Mouse (Mus musculus) CD4-positive, CD25-positive, alpha-beta regulatory T cell, adult 4 months (primary cell): ENCODE data around the gene Slc16a9. TPM values are rescaled to one million over a fixed set of nuclear protein-coding genes. Genes with fewer than 3 reads are reported as not detected.

Experiments
- ATAC-seq: one replicate; pipeline ENCODE4 v1.8.0; 2017
- polyA plus RNA-seq, 2 experiments: library from polyadenylated mRNA; unstranded; fragments of 100-300 nt; shearing (Covaris generic); gene quantifications; one replicate each; pipeline ENCODE4 v1.2.1; 2017

Gene Slc16a9
- polyA plus RNA-seq, 2 experiments from 2014 or later: not detected

DNA sequence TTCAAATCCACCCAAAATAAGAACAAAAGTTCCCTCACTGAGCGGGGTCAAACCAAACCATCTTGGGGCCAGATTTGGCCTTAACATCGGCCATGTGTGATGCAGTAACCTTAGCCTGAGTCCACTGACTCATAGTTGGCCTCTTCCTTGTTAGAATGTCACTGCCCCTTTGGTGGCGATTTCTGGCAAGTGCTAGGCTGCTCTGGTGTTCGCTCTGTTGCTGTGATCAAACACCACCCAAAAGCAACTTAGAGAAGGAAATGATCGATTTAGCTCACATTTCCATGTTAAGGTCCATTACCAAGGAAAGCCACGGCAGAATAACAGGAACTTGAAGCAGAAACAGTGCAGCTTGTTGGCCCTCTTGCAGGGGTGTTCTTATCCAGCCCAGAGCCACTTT lies 5.9 kb downstream of the Slc16a9 start:
- no peak for ATAC-seq

DNA sequence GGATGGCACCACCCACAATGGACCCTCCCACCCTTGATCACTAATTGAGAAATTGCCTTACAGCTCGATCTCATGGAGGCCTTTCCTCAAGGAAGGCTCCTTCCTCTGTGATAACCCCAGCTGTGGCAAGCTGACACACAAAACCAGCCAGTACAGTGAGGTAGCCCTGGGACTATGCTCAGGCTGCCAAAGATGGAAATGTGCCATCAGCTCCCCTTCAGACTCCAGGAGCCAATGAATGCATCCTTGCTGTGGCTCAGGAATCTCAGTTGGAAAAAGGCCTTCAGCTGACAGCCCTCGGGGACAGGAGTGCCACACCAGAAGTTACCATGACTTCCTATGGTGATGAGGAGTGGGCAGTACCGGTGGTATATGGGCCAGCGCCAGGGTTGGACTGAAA lies 9.8 kb downstream of the Slc16a9 start:
- no peak for ATAC-seq

DNA sequence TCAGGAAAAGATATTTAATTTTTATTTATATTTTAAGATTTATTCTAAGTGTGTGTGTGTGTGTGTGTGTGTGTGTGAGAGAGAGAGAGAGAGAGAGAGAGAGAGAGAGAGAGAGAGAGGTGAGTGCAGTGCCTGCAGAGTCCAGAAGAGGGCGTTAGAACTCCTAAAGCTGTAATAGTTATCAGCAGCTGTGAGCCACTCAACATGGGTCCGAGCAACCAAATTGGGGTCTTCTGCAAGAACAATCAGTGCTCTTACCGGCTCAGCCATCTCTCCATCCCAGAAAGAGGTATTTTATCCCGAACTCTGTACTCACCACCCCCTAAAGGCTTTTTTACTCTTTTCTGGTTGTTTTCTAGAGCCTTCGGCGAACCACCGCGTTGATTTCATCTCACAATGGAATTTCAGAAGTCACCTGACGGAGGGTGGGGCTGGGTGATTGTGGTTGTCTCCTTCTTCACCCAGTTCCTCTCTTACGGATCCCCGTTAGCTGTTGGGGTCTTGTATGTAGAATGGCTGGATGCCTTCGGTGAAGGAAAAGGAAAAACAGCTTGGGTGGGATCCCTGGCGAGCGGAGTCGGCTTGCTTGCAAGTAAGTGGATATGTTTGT lies 10.8 kb downstream of the Slc16a9 start:
- no peak for ATAC-seq

DNA sequence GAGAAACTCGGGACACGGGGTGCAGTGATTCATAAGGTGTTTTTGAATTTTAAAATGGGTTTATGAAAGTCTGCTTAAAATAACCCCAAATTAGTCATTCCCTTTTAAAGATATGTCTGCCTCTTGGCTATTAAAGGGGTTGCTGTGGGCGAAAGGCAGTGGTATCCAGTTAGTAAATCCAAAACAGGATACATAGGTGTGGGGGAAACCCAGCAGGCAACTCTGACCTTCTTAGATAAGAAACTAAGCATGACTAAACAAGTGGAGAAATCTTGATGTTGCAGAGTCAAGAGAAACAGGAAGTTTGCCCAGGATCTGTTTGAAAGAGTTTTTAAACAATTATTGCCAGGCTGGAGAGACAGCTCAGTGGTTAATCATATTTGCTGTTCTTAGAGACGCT lies 12.1 kb downstream of the Slc16a9 start:
- no peak for ATAC-seq

DNA sequence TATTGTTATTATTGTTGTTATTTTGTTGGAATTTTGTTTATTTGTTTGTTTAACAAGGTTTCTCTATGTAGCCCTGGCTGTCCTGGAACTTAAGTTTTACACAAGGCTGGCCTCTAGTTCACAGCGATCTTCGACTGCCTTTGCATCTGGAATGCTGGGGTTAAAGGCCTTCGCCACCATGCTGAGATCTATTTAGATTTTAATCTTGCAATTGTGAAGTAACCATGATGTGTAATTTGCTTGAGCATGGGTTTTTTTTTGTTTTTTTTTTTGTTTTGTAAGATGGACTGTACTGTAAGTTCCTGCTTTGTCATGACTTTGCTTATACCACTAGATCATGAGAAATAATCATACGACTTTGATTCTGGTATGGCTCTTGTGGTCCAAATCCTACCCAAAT lies 16.0 kb downstream of the Slc16a9 start:
- no peak for ATAC-seq

DNA sequence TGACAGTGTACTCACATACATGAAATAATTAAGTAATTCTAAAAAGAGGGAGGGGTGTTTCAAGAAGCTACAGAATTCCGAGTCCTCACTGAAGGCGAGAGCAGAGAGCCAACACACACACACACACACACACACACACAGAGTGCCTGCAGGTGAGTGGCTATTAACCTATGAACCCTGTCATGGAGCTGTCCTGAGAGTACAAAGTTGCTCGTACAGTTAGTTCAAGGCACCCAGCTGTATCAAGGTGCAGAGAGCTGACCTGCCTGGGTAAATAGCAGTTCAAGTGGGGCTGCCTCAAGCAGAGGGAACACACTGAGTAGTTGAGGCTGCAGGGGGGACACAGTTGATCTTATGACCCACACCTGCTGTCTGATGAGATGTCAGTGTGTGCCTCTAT lies 17.2 kb downstream of the Slc16a9 start:
- no peak for ATAC-seq

DNA sequence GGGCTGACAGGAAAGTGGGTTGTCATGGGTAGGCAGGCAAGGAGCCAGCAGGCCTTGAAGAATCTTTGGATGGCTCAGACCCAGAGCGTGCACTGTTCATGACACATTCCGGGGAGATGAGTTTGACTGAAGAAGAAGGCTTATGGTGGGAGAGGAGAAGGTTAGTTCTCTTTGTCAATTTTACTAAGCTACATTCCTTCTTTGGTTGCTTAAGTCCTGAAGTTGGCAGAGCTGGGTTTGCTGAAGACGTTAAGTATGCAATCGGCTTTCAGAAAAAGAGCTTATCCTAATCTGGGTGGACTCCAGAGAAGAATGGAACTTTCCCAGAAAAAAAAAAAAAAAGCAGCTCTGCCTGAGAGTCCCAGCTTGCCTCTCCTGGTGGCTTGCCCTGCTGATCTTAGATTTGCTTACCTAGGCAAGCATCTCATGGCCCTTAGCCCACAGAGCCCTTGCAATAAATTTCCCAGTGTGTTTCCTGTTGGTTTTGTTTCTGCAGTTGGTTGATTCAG lies 18.8 kb downstream of the Slc16a9 start:
- ATAC-seq: no peak

DNA sequence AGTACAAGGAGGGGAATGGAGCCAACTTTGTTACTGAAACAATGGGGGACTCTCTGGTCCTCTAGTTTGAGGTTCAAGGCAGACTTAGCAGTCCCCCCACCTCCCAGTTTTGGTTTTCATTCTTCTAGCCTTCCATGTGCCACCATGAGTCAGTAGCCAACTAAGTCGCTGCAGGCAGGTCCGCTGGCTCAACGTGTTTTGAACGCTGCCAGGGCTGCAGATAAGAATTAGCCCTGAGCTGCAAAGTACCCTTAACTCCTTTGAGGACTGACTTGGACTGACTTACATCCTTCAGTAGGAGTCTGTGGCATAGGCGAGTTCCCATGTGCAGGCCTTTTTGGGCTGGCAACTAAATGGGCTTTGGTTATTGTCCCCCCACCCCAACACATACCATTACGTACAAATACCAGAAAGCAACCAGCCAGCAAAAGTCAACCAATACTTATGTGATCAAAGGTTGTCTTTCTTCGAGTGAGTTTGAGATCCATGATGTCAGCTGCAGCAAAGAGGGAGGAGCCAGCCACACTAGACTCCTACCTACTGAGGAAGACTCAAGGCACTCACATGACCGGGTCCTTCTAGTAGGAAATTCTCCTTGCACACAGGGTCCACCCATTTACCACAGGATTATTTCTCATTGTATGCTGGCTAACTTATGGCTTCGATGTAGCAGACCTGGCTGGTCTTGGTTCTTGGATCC lies 19.6 kb downstream of the Slc16a9 start:
- ATAC-seq: no peak

DNA sequence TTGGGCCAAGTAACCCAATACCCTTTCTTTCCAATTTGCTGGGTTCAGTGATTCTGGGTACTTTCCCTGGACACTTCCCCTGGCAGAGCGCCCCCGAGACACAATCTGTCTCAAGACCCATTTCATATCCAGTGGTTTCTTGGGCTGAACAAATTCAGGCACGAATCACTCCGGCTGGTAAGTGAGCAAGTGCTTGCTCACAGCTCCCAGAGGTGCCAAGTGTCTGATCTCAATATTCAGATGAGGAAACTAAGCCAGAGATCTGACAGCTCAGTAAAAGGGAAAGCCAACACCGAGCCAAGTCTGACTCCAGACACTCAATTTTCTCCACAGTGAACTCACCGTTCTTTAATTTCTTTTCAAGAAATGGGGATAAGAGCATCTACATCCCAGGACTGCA lies 21.6 kb downstream of the Slc16a9 start:
- no peak for ATAC-seq

DNA sequence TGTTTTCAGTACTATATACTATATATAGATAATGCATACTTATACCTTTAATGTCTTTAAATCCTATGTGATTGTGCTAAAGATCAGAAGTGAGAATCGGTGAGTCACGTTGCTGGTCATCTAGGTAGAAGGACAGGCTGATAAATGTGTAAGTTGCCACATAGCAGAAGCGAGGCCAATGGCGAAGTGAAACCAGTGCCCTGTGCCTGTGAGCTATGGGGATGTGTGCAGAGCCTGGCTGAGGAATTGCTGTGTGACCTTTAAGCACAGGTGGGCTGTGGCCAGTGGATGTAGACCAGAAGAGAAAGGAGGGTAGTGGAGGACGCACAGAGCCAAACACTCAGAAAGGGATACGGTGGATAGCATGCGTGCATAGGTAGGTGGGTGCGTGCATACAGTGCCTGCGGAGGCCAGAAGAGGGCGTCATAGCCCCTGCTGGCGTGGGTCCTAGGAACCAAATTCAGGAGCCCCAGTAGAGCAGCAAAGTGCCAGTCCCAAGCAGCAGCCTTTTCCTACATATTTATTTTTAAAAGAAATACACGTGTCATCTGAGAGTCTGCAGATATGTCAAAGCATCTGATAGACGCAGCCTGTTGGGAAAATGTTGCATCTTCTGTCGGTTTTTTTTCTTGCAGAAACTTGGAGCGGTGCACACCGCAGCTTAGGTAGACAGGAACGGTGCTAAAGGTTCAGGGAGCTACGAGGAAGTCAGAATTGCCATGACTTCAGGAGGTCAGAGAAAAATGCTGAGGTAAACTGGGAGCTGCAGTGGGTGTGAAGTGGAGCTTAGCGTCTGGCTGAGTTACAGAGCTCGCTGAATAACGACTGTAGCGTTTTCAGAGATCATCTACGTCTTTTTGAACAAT lies 23.9 kb downstream of the Slc16a9 start:
- ATAC-seq: no peak

DNA sequence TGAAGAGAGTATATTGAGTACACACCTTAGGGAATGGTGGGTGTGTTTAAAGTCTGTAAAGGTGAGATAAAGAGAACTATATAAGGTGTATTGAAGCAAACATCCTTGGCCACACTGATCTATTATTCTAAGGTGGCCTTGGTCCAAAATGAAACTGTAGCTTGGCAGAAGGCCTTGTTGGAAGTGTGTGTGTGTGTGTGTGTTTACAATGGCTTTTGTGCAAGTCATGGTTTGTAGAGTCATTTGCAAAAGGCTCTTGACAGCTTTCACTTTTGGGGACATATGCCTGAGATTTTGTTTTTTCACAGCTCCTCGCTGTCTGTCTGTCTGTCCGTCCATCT lies 24.5 kb downstream of the Slc16a9 start:
- ATAC-seq: no peak

DNA sequence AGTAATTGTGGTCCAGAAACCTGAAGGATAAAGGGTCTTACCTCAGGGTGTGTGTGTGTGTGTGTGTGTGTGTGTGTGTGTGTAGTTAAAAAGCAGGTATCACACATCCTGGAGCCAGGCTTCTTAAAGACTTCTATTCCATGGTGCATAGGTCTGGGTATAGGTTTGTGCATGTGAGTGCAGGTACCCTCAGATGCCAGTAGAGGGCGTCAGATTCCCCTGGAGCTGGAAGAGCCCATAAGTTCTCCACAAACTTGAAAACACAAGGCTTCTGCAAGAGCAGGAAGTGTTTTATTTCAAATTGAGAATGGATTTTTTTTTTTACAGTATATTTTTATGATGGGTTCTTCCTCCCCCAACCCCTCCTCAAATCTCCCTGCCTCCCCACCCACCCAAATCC lies 31.8 kb downstream of the Slc16a9 start:
- ATAC-seq: no peak

DNA sequence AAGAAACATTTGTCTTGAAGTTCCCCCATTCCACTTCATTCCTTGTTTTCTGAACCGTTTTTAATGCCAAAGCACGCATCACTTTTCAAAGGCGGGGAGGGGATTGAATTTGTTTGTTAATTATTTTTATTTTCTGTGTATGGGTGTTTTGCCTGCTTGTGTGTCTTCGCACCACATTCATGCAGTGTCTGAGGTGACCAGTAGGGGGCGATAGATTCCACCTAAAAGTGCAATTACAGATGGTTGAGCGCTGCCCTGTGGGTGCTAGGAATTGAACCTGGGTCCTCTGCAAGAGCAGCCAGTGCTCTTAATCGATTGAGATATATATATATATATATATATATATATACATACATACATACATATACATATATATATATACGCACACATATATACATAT lies 34.4 kb downstream of the Slc16a9 start:
- ATAC-seq: no peak

DNA sequence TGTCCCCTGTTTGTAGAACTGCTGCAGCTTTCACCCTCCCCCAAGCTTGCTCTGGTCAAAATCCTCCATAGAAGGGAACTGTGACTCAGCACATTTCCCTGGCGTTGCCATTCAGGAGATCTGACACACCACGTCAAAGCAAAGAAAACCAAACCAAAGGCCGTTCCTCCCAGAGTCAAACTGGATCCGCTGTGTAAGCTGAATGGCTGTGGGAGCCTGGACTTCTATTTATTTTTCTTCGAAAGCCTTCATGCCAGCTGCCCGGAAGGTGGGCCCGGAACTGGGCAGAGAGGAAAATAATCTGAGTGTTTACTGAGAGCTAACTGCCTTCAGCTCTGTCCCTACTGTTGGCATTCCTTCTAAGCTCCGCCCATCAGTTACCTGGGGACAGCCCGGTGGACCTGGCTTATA lies 42.9 kb downstream of the Slc16a9 start:
- no peak for ATAC-seq

DNA sequence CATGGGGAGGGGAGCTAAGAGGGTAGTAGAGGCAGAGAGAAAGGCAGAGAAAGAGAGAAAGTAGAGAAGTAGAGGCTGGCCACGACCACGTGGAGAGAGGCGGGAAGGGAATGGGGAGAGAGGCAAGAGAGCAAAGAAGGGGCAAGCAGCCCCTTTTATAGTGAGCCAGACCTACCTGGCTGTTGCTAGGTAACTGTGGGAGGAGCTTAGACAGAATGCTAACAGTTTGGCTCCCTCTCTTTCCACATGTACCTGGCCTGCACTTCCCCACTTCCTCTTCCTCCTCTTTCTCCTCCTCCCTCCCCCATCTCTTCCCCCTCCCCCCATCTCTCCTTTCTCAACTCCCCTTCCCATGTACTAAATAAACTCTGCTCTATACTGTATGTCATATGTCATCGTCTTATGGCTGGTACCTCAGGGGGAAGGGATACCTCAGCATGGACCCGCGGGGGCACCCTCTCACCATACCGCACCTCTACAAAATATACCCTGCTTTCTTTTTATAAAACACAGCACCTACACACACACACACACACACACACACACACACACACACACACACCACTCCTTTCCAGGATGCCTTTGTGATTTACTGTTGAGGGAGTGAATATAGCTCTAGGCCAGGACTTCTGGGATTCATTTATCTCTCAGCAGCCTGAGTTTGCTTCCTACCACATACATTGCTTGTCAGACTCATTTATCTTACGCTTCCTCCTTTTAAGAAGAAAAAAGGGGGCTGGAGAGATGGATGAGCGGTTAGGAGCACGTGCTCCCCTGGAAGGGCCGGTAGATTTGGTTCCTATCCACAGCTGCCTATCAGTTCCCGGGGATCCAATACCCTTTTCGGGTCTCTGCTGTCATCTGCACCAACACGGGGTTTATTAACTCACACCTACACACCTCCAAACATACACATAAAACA lies 43.8 kb downstream of the Slc16a9 start:
- ATAC-seq: no peak

DNA sequence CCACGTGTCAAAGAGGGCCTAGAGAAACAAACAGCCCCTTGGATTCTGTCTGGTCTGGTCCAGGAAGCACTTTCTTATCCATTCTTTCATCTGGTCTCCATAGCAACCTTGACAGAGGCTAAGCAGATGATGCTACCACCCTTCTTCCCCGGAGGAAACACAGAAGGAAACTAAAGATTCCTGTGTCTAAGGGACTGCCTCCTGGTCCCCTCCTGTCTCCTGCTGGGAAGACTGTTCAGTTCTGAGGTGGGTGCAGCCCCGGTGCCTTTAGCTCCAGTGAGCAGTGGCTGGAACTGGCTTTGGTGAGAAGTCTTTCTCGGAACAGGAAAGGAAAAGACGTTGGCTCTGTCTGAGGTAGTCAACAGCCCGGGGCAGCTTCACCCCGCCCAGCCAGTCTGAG lies 47.1 kb downstream of the Slc16a9 start:
- no peak for ATAC-seq

DNA sequence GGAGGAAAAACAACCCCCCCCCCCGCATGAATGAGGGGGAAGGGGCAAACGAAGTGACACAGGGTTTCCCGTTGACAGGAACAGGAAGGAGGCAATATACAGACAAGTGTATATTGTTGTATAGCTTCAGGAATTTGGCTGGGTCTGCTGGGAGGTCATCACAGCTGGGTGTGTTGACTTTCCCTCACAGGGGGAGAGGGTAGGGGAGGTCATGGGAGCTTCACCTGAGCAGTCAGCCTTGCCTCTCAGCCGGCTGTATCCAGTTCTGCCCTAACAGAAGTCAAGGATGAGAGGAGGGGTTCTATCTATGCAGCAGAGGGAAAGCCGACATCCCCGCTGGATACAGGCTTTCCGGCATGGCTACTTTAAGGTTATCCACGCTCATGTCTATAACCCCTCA lies 49.2 kb downstream of the Slc16a9 start:
- ATAC-seq: no peak

DNA sequence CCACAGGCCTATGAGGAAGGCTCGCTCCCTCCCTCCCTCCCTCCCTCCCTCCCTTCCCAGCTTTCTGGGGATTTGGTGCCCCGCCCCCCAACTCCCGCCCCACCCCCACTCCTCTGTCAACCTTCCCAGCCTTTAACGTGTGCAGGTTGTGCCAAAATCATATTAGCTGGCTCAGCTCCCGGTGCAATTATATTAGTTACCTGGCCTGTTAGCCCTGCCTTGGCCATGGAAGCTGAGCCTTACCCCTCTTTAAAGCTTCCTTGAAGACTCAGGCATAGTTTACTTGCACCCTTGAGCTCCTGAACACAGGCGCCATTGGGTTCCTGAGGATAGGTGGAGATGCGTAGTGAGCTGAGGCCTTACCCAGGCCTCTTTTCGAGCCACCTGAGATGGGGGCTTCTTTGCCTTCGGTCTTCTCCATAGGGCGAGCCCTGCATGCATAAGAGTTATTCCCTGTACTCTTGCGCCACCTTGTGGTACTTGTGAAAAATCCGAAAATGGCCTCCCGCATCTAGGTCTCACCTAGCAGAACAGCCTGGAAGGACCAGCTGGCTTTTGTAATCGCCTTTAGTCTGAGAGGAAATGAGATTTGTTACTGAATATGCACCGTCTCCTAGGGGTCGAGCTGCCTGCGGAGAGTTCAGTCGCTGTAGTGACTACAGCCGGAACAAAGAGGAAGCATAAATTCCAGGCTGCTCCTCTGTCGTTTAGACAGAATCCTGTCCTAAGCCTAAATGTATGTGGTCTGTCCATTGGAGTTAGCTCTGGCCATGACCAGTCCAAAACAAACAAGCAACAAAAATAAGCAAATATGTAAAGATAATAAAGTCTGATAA lies 51.8 kb downstream of the Slc16a9 start:
- ATAC-seq: peak; percentile 56

DNA sequence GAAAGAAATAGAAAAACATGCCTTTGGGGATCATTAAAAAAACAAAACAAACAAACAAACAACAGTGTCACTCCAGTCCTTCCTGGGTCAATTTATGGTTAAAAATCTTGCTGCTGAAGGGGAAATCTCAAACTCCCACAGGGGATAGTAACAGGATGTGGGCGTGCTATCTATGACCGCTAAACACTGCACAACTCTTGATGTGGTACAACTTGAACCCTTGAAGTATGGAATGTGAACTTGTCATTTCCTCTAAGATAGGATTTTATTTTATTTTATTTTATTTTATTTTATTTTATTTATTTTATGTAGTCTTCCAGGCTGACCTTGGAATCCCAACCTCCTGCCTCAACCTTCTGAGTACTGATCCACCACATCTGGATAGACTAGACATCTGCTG lies 54.2 kb downstream of the Slc16a9 start:
- no peak for ATAC-seq

DNA sequence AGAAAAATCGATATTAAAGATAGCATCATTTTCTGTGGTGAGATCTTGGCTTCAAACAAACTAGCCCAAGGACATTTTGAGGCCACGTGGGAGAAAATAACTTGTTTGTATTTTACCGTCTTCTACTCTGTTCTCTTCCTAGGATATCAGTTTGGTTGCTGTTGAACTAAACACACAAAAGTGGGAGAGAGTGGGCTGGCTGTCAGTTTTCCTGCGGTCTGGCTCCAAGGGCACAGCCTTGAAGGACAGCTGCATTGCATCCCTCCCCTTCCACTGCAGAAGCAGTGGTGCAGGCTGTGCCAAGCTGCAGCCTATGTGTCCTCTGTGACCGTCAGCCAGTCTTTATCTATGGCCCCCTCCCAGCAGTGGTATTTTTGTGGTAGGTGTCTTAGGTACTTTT lies 54.8 kb downstream of the Slc16a9 start:
- ATAC-seq: no peak

DNA sequence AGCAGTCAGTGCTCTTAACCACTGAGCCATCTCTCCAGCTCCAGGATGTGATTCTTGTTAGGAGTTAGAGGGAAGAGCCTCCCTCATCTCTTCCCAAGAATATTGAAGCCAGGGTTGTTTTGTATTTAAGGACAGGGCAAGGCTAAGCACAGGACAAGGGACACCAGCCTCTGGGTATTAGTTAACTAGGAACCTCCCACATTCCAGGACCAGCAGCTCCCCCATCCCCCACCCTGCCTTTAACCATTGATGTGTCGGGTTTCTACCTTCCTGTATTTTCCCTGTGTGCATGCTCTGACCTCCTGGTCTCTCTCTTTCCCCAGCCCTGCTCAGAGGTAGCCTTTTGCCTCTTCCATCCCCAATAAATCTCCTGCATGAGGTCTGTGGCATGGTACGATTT lies 56.3 kb downstream of the Slc16a9 start:
- no peak for ATAC-seq

DNA sequence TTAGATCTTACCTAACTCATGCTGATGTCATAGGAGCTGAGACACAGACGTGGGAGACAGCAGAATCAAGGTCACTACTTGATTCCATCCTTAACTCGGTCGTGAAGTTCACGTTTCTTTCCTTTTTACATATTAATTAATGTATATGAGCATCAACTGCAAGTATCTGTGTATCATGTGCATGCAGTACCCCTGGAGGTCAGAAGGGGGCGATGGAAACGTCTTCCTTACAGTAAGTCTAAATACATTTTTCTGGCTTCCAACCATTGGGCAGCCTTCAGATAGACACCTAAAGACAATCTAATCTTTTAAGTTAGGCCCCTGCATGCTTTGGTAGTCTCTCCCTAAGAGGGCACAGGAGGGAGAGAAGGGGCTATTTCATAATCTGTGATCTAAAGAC lies 58.3 kb downstream of the Slc16a9 start:
- no peak for ATAC-seq
